ENCODE assay signal across 9 mouse cellular contexts in the genomic region with DNA sequence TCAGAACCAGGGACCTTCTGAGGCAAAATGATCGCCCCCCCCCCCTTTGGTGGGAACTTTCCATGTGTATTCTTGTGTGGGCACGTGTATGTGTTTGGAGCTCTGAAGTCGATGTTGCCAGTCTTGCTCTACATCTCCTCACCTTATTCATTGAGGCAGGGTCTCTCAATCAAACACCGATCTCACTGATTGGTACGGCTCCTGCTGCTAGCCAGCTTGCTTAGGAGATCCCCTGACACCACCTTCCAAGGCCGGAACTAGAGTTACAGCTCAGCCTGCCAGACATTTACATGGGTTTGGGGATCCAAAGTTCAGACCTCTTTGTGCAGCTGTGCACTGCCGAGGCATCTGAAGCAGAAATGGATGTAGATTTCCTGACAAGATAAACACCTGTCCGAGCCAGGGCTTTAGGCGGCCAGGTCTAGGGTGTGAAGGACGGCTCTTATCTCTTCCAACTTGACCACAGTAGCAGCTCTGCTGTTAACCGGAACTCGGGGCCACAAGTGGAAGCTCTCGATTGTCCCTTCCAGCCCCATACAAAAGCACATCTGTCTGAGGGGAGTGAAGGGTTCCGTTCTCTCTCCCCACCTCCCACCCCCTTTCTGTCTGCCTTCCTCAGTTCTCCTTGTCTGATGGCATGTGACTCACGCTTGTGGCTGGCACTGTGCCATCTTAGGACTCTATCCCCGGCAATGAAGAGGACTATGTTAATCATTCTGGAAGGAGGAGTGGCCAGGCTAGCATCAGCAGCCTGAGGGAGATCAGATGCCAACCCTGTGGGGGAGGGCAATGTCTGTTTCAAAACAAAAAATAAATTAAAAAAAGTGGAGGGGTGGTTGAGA. TPM values are rescaled to one million over a fixed set of nuclear protein-coding genes. Genes with fewer than 3 reads are reported as not detected.
DNase-seq lines count a peak whose midpoint lies in the region; ATAC-seq and TF ChIP-seq lines count a peak whose summit lies in the region.
"Had no signal": no experiment of that assay in that cellular context is flagged by ENCODE, and none has a peak within 500 bp of the region (broad histone marks: within the 10 kb centered on the region; RNA-seq: fewer than 3 reads in every experiment).

No protein-coding gene starts in this region.

- H3K9ac ChIP-seq in heart, embryonic 14.5 days (ENCODE audit: low read length): no peak overlapping the region
- no peak overlapping the region for H3K9ac ChIP-seq in stomach, postnatal 0 days (ENCODE audit: low read length)
- no peak overlapping the region for H3K9ac ChIP-seq in neural tube, embryonic 15.5 days (replicated peaks)

- no peak for ATAC-seq in heart, embryonic 14.5 days (ENCODE audit: insufficient number of reproducible peaks, insufficient read depth, low FRiP score, low read depth)
- 0 out of 2 replicates have a peak, but pooled peaks have one; percentile 36 for ATAC-seq in stomach, postnatal 0 days (ENCODE audit: low FRiP score, low TSS enrichment)
- ATAC-seq in neural tube, embryonic 15.5 days (ENCODE audit: low FRiP score): no peak
- ATAC-seq: Patski had no signal

- peak overlapping the region; percentile 19; the same call in 1 of the 2 replicates for H3K4me2 ChIP-seq in heart, embryonic 14.5 days (ENCODE audit: low read length)
- no peak overlapping the region for H3K4me2 ChIP-seq in stomach, postnatal 0 days (replicated peaks; ENCODE audit: low read depth)
- no peak overlapping the region for H3K4me2 ChIP-seq in neural tube, embryonic 15.5 days

- H3K9me3 ChIP-seq in heart, embryonic 14.5 days (ENCODE audit: control insufficient read depth, low read length): no peaks in the 10 kb centered on the region
- H3K9me3 ChIP-seq in stomach, postnatal 0 days (ENCODE audit: control insufficient read depth, low read length): no peaks in the 10 kb centered on the region
- H3K9me3 ChIP-seq in neural tube, embryonic 15.5 days (replicated peaks): no peaks in the 10 kb centered on the region

- no peak for TF ChIP-seq CTCF in stomach, postnatal 0 days (IDR thresholded peaks at IDR 0.05; ENCODE audit: low read depth)

- TF ChIP-seq EP300 in stomach, postnatal 0 days (optimal IDR thresholded peaks at IDR 0.05): no peak

- no peaks in the 10 kb centered on the region for H3K36me3 ChIP-seq in heart, embryonic 14.5 days (ENCODE audit: control insufficient read depth, insufficient read depth, low read length)
- no peaks in the 10 kb centered on the region for H3K36me3 ChIP-seq in stomach, postnatal 0 days (ENCODE audit: control insufficient read depth, insufficient read depth, low read length)
- H3K36me3 ChIP-seq in neural tube, embryonic 15.5 days: peaks cover 14% of the 10 kb centered on the region; the same call in 1 of the 2 replicates

- H3K4me3 ChIP-seq in heart, embryonic 14.5 days (ENCODE audit: control insufficient read depth in 1 of 2, insufficient read depth in 1 of 2, low read depth in 1 of 2, low read length in 2 of 2): no peak overlapping the region
- no peak overlapping the region for H3K4me3 ChIP-seq in stomach, postnatal 0 days (ENCODE audit: low read depth, low read length)
- no peak overlapping the region for H3K4me3 ChIP-seq in neural tube, embryonic 15.5 days (replicated peaks)

- H3K27ac ChIP-seq in heart, embryonic 14.5 days (replicated peaks in 1 of 2; ENCODE audit: control insufficient read depth in 1 of 2, insufficient read depth in 1 of 2, low read depth in 2 of 2, low read length in 2 of 2): no peak overlapping the region
- no peak overlapping the region for H3K27ac ChIP-seq in stomach, postnatal 0 days (replicated peaks)
- no peak overlapping the region for H3K27ac ChIP-seq in neural tube, embryonic 15.5 days (replicated peaks)

- WGBS in heart, embryonic 14.5 days: 50% methylated on average over 16 of the region's 16 CpGs
- WGBS in stomach, postnatal 0 days: 46% methylated on average over 16 of the region's 16 CpGs
- WGBS in neural tube, embryonic 15.5 days: 74% methylated on average over 16 of the region's 16 CpGs

- H3K4me1 ChIP-seq in heart, embryonic 14.5 days (ENCODE audit: control insufficient read depth in 2 of 2, insufficient read depth in 2 of 2, low read length in 2 of 2): peaks cover 20 to 26% of the 10 kb centered on the region in 2 experiments
- peaks cover 5% of the 10 kb centered on the region; the same call in 1 of the 2 replicates for H3K4me1 ChIP-seq in stomach, postnatal 0 days (replicated peaks; ENCODE audit: control insufficient read depth, insufficient read depth)
- H3K4me1 ChIP-seq in neural tube, embryonic 15.5 days: peaks cover 27% of the 10 kb centered on the region

- H3K27me3 ChIP-seq in heart, embryonic 14.5 days (ENCODE audit: control insufficient read depth, insufficient read depth, low read length): no peaks in the 10 kb centered on the region
- no peaks in the 10 kb centered on the region for H3K27me3 ChIP-seq in stomach, postnatal 0 days (ENCODE audit: control insufficient read depth, insufficient read depth, low read length)
- H3K27me3 ChIP-seq in neural tube, embryonic 15.5 days (replicated peaks): no peaks in the 10 kb centered on the region
- H3K27me3 ChIP-seq: Patski had no signal

- no peak for DNase-seq in heart, adult 9 months (ENCODE audit: low spot score in 2 of 2)
- DNase-seq in right cerebral cortex, postnatal 14 days: peak; percentile 39
- no peak for DNase-seq in right cerebral cortex, postnatal 36 days (ENCODE audit: low spot score in 2 of 2)
- peak; percentile 58 for DNase-seq in kidney, adult 18-20 months
- DNase-seq in stomach, postnatal 0 days (ENCODE audit: low spot score): no peak
- no peak for DNase-seq in cerebellum, postnatal 36 days

RNA-seq across cellular contexts. Expression of gene Faap20, which starts 30.5 kb away (rescaled TPM):
- 68.5 and 74.8 TPM in 2 replicates for polyA plus RNA-seq in heart, embryonic 14.5 days (2014; fragmentation: Nextera tagmentation; extraction: Ambion mirVana)
- polyA plus RNA-seq in stomach, postnatal 0 days (2015; fragmentation: Nextera tagmentation; extraction: Ambion mirVana): 43.5 and 46.3 TPM in 2 replicates
- polyA plus RNA-seq in neural tube, embryonic 15.5 days (2015; fragmentation: Nextera tagmentation; extraction: Ambion mirVana): 69.7 and 73.1 TPM in 2 replicates

RNA-seq across cellular contexts. Expression of gene Ski, which starts 57.8 kb away (rescaled TPM):
- polyA plus RNA-seq in heart, embryonic 14.5 days (2014; fragmentation: Nextera tagmentation; extraction: Ambion mirVana): 16.2 TPM in 2 replicates
- 9.7 and 10.8 TPM in 2 replicates for polyA plus RNA-seq in stomach, postnatal 0 days (2015; fragmentation: Nextera tagmentation; extraction: Ambion mirVana)
- polyA plus RNA-seq in neural tube, embryonic 15.5 days (2015; fragmentation: Nextera tagmentation; extraction: Ambion mirVana): 10.0 and 10.6 TPM in 2 replicates

Comparison
In these comparisons a context has a peak if more than half of its experiments do, and no peak if none do; other contexts are left out.
1. DNase-seq: peak in right cerebral cortex, postnatal 14 days (single experiment) and kidney, adult 18-20 months (single experiment); none in heart, adult 9 months (0 of 2), right cerebral cortex, postnatal 36 days (0 of 2), stomach, postnatal 0 days (single experiment) and cerebellum, postnatal 36 days (0 of 2).